Mouse (Mus musculus) thymus, postnatal 0 days (tissue): Measurements from ENCODE around the gene Mmp15. TPM values are rescaled to one million over a fixed set of nuclear protein-coding genes. Genes with fewer than 3 reads are reported as not detected.
"Not testable (repeated sequence)": the region's sequence is repeated elsewhere in the genome, so short reads cannot be mapped to it uniquely, and the experiment has no call there.

Source experiments
- DNase-seq: peaks from one replicate; pipeline ENCODE4 v3.0.0-alpha.2; 2015; ENCODE audit warnings: low spot score
- polyA plus RNA-seq: library from polyadenylated mRNA; unstranded; fragments of >200 nt; fragmentation: Nextera tagmentation; extraction: Ambion mirVana; gene quantifications from 2 replicates; pipeline ENCODE4 v1.2.1, GENCODE M21; 2015

The Mmp15 gene
- polyA plus RNA-seq, 1 experiment from 2014 or later = 4.5 TPM

DNA sequence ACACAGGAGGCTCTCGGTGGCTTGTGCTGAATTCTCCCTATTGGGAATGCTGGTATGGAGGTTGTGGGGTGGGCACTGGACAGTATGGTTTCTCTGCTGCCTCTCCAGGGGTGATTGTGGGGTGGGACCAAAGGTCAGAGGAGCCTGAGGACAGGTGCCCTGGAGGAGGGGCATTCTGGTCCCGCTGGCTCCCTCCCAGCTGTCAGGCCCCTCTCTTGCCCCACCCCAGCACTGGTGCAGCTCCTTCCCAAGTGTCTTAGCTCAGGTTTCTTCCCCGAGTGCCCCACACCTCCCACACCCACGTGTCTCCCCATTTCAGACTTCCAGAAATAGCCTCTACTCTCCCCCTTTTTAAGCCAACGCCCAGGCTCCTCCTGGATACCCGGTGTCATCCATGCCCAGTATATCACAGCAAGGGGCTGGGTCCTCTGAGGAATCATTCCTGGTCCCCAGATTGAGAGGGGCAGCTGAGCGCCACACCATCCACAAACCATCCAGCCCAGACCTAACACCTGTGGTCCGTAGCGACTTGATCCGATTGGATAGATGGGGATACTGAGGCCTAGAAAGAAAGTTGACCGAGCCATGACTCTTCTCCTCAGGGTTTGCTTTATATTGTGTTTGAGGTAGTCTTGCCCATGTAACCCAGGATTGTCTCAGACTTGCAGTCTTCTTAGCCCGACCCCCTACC is 24.4 kb downstream of the Mmp15 start:
- DNase-seq = no peak

DNA sequence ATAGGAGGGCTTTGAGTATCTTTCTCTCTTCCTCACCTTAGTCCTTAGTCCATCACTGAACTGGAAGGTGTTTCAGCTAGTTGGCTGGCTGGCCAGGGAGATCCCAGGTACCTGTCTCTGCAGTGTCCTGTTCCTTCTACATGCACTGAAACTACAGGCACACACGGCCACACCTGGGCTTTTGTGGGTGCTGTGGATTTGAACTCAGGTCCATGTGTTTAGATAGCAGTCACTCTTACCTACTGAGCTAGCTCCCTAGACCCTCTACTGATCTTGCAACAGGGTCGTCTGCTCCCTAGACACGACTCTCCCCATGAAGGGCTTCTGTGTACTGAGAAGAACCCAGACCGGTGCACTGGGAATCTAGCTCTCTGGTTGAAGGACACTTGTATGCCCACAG is 25.0 kb downstream of the Mmp15 start:
- DNase-seq = no peak

- no peak for DNase-seq
Measured at GRCm38 (mm10) chr8:95377863-95378291, 25.8 kb downstream of the Mmp15 start.

- DNase-seq = not testable (repeated sequence)
Measured at GRCm38 (mm10) chr8:95378928-95379327, 26.9 kb downstream of the Mmp15 start.

DNA sequence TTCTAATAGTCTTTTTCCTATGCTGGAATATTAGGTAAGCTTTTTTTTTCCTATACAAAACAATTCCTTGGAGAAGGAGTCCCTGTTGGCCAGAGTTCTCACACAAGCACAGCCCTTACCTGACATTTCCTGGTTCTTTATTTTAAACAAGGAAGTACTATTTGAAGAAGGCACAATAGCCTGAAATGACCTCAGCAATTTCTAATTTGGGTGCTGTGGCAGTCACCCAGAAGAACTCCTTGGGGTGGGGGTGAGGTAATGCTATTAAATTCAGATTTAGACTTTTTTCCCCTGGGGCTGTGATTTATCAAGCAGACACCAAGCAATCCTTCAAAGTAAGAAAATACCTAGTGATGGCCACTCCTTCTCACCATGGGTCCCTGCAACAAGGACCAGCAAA is 28.9 kb downstream of the Mmp15 start:
- DNase-seq = no peak

- no peak for DNase-seq
Measured at GRCm38 (mm10) chr8:95381595-95381994, 29.5 kb downstream of the Mmp15 start.

DNA sequence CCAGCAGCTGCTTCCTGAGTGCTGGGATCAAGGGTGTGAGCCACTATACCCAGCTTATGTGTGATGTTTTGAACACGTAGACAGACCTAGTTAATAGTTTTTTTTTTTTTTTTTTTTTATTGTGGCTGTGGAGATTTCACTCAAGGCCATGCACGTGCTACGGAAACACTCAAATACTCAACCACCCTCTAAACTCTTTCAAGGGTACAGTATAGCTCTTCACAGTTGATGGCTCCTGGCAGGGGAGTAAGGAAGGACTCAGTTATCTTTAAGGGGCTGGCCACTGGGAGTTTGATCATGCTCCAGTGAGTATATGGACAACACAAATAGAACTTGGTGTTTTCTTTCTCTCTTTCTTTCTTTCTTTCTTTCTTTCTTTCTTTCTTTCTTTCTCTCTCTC is 32.4 kb downstream of the Mmp15 start:
- no peak for DNase-seq

GRCm38 (mm10) chr8:95386037-95386436 is 34.0 kb downstream of the Mmp15 start:
- no peak for DNase-seq

- no peak for DNase-seq
Measured at GRCm38 (mm10) chr8:95387221-95387620, 35.2 kb downstream of the Mmp15 start.

DNA sequence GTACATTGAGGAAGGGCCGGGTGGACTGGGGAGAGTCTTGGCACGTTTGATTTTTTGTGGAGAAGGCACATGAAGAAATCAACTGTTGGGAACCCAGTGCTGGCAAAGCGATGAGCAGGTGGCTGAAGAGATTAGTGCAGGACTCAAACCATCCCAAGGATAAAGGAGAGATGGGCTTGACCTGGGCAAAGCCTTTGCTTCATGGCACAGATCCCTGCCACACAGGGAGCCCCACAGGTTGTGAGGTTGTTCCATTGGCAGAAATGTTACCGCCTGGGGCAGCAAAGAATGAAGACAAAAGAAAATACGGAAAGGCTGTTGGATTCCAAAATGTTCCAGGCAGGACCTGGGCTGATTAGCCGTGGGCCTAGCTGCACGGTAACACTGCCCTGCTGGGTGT is 35.9 kb downstream of the Mmp15 start:
- no peak for DNase-seq

DNA sequence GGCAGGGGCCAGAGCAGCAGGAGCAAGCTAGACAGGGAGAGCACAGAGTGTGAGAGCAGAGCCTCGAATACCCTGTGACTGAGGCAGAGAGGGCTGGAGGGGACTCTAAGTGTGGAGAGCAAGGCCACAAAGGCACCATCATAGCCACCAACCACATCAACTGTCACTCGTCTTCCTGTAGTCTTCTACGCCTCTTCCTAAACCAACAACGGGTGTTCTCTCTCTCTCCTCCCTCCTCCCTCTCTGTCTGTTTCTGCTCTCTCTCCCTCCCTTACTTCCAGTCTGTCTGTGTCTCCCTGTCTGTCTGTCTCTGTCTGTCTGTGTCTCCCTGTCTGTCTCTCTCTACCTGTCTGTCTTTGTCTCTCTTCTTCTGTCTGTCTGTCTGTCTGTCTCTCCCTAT is 38.2 kb downstream of the Mmp15 start:
- peak; percentile 67 for DNase-seq

DNA sequence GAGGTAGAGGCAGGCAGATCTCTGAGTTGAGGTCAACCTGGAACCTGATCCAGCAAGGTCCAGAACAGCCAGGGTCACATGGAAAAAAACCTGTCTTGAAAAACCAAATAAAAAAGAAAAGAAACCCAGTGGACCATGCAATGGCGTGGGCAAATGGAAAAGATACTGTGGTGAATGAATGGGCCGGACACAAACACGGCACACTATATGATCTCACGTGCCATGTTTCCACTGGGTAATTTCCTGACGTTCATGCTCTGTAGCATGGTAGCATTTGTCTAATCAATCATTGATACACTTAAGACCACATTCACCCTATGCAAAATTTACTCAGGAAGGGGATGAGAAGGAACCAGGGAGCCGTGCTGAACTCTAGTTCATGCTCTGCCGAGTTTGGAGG is 39.0 kb downstream of the Mmp15 start:
- DNase-seq = no peak

DNA sequence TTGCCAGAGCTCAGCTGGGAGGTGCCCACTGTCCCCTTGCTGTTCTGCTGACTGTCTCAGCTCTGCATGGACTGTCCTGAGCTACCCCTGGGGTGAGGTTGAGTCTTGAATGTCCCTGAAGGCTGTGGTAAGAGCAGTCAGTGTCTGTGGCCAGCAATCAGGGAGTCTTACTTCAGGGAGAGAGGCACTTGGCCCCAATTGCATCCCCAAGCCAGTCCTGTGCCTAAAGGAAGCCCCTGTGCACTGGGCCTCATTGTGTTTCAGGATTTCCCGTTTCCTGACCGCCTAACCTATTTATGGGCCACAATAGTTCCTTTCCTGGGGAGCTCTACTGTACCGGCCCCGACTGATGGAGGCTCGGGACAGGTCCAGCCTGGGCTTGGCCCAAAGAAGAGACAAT is 40.5 kb downstream of the Mmp15 start:
- no peak for DNase-seq

DNA sequence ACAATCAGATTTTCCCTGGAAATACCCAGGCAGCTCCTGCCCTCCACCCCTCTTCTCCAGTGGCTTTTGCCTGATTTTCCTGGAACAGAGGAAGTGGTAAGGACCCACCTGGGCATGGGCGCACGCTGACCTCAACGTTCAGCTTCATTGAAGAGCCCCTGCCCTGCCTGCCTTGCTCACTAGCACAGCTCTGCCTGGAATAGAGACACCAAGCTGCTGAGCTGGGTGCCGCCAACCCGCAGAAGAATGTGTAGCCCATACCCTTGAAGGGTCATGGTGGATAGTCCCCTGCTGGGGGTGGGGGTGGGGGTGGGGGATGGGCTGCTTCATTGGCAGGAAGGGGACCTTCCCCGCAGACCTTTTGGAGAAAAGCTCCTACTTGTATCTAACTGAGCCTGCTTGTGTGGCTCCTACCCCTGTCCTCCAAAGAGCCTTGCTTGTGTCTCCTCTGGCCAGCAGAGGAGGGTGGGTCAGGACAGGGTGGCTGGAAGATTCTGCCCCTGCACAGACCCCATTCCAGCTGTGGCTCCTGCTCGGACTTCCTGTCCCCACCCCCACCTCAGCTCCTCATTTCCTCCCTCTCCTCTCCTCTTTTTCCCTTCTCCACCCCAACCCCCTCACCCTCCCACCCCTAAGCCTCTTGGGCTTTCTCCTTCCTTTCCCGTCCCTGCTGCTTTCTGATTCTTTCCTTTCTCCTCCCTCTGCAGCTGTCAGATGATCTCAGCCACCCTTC is 43.3 kb downstream of the Mmp15 start:
- no peak for DNase-seq

DNA sequence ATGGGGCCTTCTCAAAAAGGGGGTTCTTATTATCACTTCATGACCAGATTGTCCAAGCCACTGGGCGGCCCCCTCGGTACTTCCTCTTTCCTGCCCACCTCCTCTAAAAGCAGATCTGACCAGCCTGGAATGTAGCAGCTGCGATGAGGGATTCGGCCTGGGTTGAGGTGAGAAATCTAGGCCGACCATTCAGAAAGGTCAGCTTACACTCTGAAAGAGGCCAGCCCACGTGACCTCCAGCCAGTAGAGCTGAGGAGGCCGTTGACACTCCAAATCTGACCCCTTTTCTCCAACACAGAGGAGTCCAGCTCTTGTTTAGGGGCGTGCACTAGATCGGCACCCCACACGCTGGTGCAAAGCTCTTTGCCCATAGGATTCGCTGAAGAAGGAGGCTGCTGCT is 44.7 kb downstream of the Mmp15 start:
- no peak for DNase-seq

- DNase-seq = no peak
Measured at GRCm38 (mm10) chr8:95397201-95397600, 45.1 kb downstream of the Mmp15 start.

- DNase-seq = no peak
Measured at GRCm38 (mm10) chr8:95399131-95399530, 47.1 kb downstream of the Mmp15 start.

DNA sequence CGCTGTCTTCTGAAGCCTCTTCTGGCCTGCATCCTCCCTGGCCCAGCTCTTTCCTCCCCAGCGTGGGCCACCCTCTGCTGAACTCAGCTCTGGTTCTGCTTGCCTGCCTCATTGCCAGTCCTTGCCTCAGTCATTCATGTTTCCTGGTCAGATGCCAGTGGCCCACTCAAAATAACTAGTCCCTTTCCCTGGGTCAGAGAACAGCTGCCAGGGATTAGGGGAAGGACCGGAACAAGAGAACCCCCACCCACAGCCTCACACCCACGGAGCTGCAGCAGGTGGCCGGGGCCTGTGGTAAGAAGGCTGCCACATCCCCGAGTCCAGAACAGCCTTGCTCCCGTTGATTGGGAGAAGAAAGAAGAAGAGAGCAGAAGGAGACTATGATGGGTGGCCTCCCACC is 49.0 kb downstream of the Mmp15 start:
- DNase-seq = no peak

DNA sequence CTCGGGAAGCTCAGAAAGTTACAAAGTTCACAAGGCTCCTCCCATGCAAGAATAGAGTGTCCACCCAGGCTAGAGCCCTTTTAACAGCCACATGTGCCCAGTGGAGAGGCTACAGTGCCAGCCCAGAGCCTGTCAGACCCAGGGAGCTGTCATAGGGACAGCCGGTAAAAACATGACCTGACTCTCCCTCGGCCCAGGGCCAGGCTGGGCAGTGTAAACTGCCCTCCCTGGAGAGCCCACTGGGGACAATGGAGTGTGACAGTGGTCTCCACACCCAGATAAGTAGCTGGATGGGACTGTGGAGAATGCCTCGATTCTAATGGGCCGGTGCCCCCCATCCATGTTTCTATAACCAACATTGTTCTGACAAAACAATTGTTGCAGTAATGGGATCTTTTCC is 57.5 kb downstream of the Mmp15 start:
- DNase-seq = no peak

DNA sequence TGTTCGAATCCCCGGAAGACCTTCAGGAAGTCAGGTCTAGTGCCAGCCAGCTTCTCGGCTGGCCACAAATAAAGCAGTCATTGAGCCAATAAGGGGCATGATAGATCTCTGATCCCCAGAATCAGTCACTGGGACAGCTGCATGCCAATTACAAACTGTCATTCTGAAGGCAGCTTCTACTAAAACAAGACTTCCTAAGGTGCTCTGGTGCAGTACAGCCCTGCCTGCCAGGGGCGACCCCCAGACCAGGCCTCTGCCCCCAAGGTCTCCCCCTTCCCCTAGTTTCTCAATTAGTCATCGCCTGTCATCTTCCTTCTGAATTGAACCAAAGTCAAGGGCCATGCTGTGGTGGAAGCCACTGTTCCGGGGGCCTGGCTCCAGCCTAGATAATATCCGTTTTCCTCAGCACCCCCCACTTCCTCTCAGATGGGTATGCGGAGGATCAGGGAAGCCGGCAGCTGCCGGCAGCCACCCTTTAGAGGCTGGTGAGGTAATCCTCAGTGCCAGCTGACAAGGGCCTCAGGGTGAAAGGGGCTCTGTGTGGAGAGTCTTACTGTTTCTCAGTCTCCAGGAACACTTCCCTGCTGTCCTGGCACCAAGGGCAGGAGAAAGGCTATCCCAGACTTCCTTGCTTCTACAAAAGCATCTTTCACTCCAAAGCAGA is 59.4 kb downstream of the Mmp15 start:
- DNase-seq = peak; percentile 64

- DNase-seq = no peak
Measured at GRCm38 (mm10) chr8:95422193-95422810, 70.2 kb downstream of the Mmp15 start.
